Mouse (Mus musculus) lung, adult 2 months (tissue): ENCODE results near the gene Jarid2. TPM values are rescaled to one million over a fixed set of nuclear protein-coding genes. Genes with fewer than 3 reads are reported as not detected.

Experiments
- DNase-seq: peaks from one replicate; pipeline ENCODE4 v3.0.0; 2022
- H3K4me1 ChIP-seq: fragments of 200-500 bp; 2 replicates; pipeline ENCODE4 v1.6.1; 2011; ENCODE audit warnings: low read length; ENCODE audit not compliant: control insufficient read depth, insufficient read depth
- H3K4me3 ChIP-seq: fragments of 200-500 bp; replicated peaks from 2 replicates; pipeline ENCODE3; 2011; ENCODE audit warnings: low read depth, mild to moderate bottlenecking, control low read depth, low read length; ENCODE audit errors: extremely low read depth
- CTCF ChIP-seq: fragments of 200-500 bp; IDR thresholded peaks from 2 replicates; pipeline ENCODE4 v1.5.1; 2011; ENCODE audit warnings: mild to moderate bottlenecking, low read length, control low read depth; ENCODE audit not compliant: insufficient read depth
- POLR2A ChIP-seq: fragments of 200-500 bp; IDR thresholded peaks from 2 replicates; pipeline ENCODE4 v1.6.1; 2011; ENCODE audit warnings: low read depth, mild to moderate bottlenecking, control low read depth, low read length, borderline replicate concordance; ENCODE audit errors: extremely low read depth
- WGBS: fragments of 180-500 bp; shearing (Covaris S2); methylation state at CpG from one replicate; pipeline ENCODE4 v1.1.7; 2018; 5-methylcytosine and 5-hydroxymethylcytosine counted together
- polyA plus RNA-seq: library from polyadenylated mRNA; depleted of rRNA; stranded (reverse); fragments of >200 nt; gene quantifications from 2 replicates; pipeline ENCODE4 v1.2.3, GENCODE M21; 2012

The Jarid2 gene
- polyA plus RNA-seq, 1 experiment, result 9.6 TPM

GRCm38 (mm10) chr13:44728145-44728880, 961 bp upstream of the Jarid2 start:
- Histone ChIP-seq H3K4me1 (no peaks in the 10 kb centered on the region), H3K4me3 (no peak overlapping the region)
- WGBS, result 90% methylated on average over 1 of the region's 1 CpGs
- TF ChIP-seq CTCF (no peak), POLR2A (no peak)
- no peak for DNase-seq

- TF ChIP-seq CTCF (no peak), POLR2A (0 out of 2 replicates have a peak, but pooled peaks have one; percentile 27)
- Histone ChIP-seq H3K4me1 (peaks cover 11% of the 10 kb centered on the region), H3K4me3 (peak overlapping the region; percentile 94)
- 1% methylated on average over 86 of the region's 87 CpGs for WGBS
- peak; percentile 99 for DNase-seq
Observed at GRCm38 (mm10) chr13:44730146-44730864, 1.0 kb downstream of the Jarid2 start.

- TF ChIP-seq CTCF (no peak), POLR2A (peak; percentile 97)
- WGBS, result under 1% methylated on average over 38 of the region's 41 CpGs
- DNase-seq, result peak; percentile 95
- Histone ChIP-seq H3K4me3 (peak overlapping the region; percentile 94), H3K4me1 (peaks cover 15% of the 10 kb centered on the region)
Observed at GRCm38 (mm10) chr13:44730939-44731551, 1.8 kb downstream of the Jarid2 start.

DNA sequence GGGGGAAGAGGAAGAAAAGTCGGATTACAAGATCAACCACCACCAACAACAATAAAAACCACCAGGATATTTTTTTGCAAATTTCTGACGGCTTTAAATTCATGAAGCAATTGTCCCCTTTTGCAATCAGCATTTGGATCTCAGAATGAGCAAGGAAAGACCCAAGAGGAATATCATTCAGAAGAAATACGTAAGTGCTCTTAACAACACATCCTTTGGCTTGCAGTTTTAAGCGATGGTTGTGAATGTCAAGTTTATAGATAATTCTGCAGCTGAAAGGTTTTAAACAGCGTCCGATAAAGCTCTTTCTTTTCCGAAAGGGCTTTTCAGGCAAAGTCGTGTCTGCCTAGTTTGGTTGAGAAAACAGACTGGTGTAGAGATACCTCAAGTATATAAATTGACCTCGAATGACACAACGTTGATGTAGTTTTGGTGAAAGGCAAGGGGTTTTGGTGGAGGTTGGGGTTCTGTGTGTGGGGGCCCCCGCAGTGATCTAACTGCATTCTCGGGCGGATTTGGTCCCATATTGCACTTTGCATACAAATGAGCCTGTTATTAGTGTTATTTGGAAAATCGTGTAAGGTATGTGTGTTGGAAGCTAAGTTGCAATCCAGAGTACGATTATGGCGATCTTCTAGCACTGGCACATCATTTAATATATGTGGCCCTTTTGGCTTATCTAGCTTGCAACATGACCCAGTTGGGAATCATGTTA, 2.6 kb downstream of the Jarid2 start:
- Histone ChIP-seq H3K4me1 (peaks cover 15% of the 10 kb centered on the region), H3K4me3 (peak overlapping the region; percentile 83)
- no peak for TF ChIP-seq CTCF
- no peak for TF ChIP-seq POLR2A
- under 1% methylated on average over 16 of the region's 16 CpGs for WGBS
- DNase-seq, result peak; percentile 24

GRCm38 (mm10) chr13:44732442-44732974, 3.2 kb downstream of the Jarid2 start:
- WGBS, result 0% methylated on average over 7 of the region's 7 CpGs
- TF ChIP-seq POLR2A, result no peak
- no peak for TF ChIP-seq CTCF
- peak overlapping the region; percentile 69 for H3K4me3 ChIP-seq
- no peak for DNase-seq
- peaks cover 20% of the 10 kb centered on the region for H3K4me1 ChIP-seq

DNA sequence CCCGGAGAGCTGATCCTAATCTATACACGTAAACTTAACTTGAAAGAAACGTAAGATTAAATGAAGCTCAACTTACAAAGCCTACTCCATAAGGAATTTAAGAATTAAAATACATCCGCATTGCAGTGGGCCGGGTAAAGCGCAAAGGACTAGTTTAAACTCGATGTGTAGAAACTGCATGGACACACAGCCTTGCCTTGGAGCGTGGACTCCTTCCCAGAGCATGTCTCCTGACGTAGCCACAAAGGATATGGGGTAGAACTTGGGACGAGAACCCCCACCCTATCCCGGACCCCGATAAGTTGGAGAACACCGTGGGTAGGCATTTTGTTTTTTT, 3.7 kb downstream of the Jarid2 start:
- WGBS, result 1% methylated on average over 13 of the region's 13 CpGs
- DNase-seq, result no peak

DNA sequence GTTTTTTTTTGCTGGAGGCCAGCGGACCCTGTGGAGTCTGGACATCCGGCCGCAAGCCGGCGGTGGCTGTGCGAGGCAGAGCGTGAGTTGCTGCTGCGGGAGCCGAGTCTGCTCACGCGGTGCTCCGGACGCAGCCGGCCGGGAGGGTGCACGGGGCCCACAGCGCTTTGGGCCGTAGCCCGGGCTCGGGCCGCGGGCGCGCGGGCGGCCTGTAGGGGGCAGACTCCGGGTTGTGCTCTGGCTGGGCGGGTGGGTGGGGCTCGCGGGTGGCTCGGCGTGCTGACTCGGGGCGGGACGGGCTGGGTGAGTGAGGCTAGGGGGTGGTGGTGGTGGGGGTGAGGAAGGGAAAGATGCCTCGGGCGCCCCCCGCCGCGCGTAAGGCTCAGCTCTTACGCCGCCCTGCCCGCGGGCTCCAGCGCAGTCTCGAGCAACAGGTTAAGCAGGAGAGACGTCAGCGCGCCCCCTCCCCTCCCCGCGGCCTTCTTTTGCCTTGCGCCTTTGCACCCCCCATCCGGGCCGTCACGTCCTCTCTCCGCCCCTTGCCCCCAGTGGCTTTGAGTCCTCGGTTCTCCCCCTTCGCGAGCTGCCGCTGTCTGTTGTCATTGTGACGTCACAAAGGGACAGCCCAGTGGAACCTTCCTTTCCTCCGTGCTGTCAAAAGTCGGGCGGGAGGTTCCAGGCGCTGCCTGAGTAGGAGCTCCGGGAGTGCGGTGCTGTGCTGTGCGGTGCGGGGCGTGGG, 4.3 kb downstream of the Jarid2 start:
- DNase-seq, result peak; percentile 88
- TF ChIP-seq CTCF (no peak), POLR2A (peak; percentile 20; the same call in 1 of the 2 replicates)
- WGBS, result 1% methylated on average over 66 of the region's 71 CpGs

More for the DNA sequence above, 3.7 kb downstream of the Jarid2 start:
- H3K4me3 ChIP-seq, result peak overlapping the region; percentile 69
- peaks cover 23% of the 10 kb centered on the region for H3K4me1 ChIP-seq
- TF ChIP-seq CTCF (no peak), POLR2A (no peak)

DNA sequence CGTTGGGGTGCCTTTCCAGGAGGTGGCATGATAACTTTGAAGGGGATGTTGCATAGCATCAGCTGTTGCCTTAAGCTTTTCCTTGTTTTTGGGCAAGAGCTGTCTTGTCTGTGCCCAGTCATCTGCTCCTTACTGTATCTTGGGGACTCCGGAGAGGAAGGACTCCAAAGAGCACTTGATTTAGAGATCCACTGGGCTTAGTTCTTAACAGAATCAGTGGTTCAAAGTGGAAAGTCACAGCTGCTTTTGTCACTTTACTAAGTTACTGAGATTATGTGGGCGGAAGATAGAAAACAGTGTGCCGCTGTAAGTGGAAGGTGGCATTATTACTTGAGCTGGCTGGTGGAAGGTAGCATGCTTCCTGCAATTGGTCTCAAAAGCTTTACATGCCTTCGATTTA, 5.2 kb downstream of the Jarid2 start:
- peak; percentile 16 for DNase-seq
- Histone ChIP-seq H3K4me1 (peaks cover 26% of the 10 kb centered on the region), H3K4me3 (no peak overlapping the region)
- 46% methylated on average over 5 of the region's 5 CpGs for WGBS
- TF ChIP-seq CTCF, result no peak
- TF ChIP-seq POLR2A, result no peak

More for the DNA sequence above, 4.3 kb downstream of the Jarid2 start:
- Histone ChIP-seq H3K4me3 (peak overlapping the region; percentile 69), H3K4me1 (peaks cover 24% of the 10 kb centered on the region)
